Mouse (Mus musculus): ENCODE measurements around the gene Pik3ca.
"Not testable (repeated sequence)": the region's sequence is repeated elsewhere in the genome, so short reads cannot be mapped to it uniquely, and the experiment has no call there.

The Pik3ca gene

GRCm38 (mm10) chr3:32401591-32401990, 4.1 kb downstream of the Pik3ca start:
- in situ Hi-C loops (cut with MseI, MboI), result no loop called here

- in situ Hi-C loops (cut with MseI, MboI), result no loop called here
Observed at GRCm38 (mm10) chr3:32402990-32403885, 5.8 kb downstream of the Pik3ca start.

- in situ Hi-C loops (cut with MseI, MboI), result no loop called here
Observed at GRCm38 (mm10) chr3:32405699-32406098, 8.2 kb downstream of the Pik3ca start.

GRCm38 (mm10) chr3:32406804-32407203, 9.3 kb downstream of the Pik3ca start:
- in situ Hi-C loops (cut with MseI, MboI), result no loop called here

GRCm38 (mm10) chr3:32408811-32409273, 11.4 kb downstream of the Pik3ca start:
- in situ Hi-C loops (cut with MseI, MboI), result no loop called here

GRCm38 (mm10) chr3:32412502-32413044, 15.1 kb downstream of the Pik3ca start:
- in situ Hi-C loops (cut with MseI, MboI), result no loop called here

- in situ Hi-C loops (cut with MseI, MboI), result no loop called here
Observed at GRCm38 (mm10) chr3:32414381-32414780, 16.9 kb downstream of the Pik3ca start.

GRCm38 (mm10) chr3:32415370-32416309, 18.2 kb downstream of the Pik3ca start:
- in situ Hi-C loops (cut with MseI, MboI), result no loop called here

- in situ Hi-C loops (cut with MseI, MboI), result no loop called here
Observed at GRCm38 (mm10) chr3:32417751-32418211, 20.3 kb downstream of the Pik3ca start.

GRCm38 (mm10) chr3:32419866-32420265, 22.4 kb downstream of the Pik3ca start:
- in situ Hi-C loops (cut with MseI, MboI), result no loop called here

GRCm38 (mm10) chr3:32421115-32422054, 23.9 kb downstream of the Pik3ca start:
- in situ Hi-C loops (cut with MseI, MboI), result no loop called here

GRCm38 (mm10) chr3:32427695-32428094, 30.2 kb downstream of the Pik3ca start:
- in situ Hi-C loops (cut with MseI, MboI), result no loop called here

- in situ Hi-C loops (cut with MseI, MboI), result no loop called here
Observed at GRCm38 (mm10) chr3:32428361-32428760, 30.9 kb downstream of the Pik3ca start.

- in situ Hi-C loops (cut with MseI, MboI), result no loop called here
Observed at GRCm38 (mm10) chr3:32428921-32429320, 31.4 kb downstream of the Pik3ca start.

- in situ Hi-C loops (cut with MseI, MboI), result not testable (repeated sequence)
Observed at GRCm38 (mm10) chr3:32429351-32429750, 31.9 kb downstream of the Pik3ca start.

GRCm38 (mm10) chr3:32430394-32430793, 32.9 kb downstream of the Pik3ca start:
- in situ Hi-C loops (cut with MseI, MboI), result no loop called here

- in situ Hi-C loops (cut with MseI, MboI), result no loop called here
Observed at GRCm38 (mm10) chr3:32434016-32434415, 36.5 kb downstream of the Pik3ca start.

GRCm38 (mm10) chr3:32436101-32436500, 38.6 kb downstream of the Pik3ca start:
- in situ Hi-C loops (cut with MseI, MboI), result no loop called here

GRCm38 (mm10) chr3:32437297-32437696, 39.8 kb downstream of the Pik3ca start:
- in situ Hi-C loops (cut with MseI, MboI), result no loop called here

GRCm38 (mm10) chr3:32437820-32438219, 40.3 kb downstream of the Pik3ca start:
- in situ Hi-C loops (cut with MseI, MboI), result no loop called here

GRCm38 (mm10) chr3:32438716-32439115, 41.2 kb downstream of the Pik3ca start:
- in situ Hi-C loops (cut with MseI, MboI), result no loop called here

Measured in mouse trophoblast stem cell (cell line).